Mouse (Mus musculus) induced T-regulatory cell, adult 2 months (primary cell): Measurements from ENCODE around the gene Cops6.

Experiments used
- DNase-seq: peaks from one replicate; pipeline ENCODE4 v3.0.0-alpha.2; 2012; ENCODE audit warnings: low read depth

The Cops6 gene

DNA sequence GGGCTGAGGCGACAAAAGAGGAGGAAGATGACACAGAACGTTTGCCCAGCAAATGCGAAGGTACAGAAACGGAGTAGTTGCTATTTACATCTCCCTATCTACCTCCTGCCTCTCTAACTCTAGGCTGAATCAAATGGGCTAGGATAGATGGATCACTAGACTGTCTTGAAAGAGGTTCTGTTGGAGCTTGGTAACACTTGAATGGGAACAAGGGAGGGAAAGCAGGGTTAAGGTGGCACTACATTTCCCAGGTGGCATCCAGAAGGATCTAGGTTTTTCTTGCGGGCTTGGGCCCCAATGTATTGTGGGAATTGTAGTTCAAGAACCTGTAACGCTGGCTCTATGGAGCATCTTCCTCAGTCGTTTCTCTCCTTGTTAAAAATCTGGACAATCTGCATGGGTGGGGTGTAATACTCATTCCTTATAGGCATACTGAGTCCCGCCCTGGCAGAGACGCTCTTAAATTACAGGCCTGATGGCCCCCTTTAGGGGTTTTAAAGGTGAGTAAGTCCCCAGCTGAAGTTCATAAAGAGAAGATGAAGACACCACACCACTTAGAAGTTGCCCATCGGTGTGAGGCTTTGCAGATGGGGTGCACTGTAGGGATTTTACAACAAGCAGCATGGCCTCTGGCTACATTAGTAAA lies 26.9 kb downstream of the Cops6 start:
- peak; percentile 90 for DNase-seq

DNA sequence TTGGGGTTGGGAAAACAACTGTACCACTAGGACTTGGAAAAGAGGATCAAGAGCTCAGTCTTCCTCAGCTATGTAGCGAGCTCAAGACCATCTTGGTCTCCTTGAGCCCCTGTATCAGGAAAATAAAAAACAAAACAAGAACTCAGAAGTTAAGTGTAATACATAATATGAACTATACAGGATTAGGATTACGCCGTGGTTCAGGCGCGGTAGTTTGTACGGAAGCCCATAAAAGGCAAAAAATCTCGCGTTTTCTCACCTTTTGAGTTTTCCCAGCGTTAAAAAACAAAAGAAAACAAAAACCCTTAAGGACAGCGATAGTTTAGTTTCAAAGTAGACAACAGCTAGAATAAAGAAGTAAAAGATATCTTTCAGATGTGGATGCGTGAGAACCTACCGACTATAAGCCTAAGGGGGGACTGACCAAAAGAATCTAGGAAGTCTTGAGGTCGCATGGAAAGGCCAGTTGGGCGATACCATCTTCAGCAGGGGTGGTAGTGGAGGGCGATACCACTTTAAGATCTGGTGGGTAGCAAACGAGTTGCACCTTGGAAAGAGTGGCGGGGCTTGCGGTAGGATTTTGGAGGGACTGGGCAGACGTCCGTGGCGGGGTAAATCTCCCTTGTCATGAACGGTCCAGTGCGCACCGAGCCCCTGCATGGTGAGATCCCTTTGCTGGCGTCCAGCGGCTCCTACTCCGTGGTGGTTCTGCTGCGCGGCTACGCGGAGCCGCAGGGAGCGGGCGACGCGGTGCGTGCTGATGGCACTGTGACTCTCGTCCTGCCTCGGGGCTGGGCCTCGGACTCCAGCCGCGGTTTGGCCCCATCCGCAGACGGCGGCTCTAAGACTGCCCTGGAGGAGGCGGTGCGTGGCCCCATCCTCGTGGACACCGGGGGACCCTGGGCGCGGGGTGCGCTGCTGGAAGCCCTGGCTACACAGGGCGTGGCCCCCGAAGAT lies 33.2 kb downstream of the Cops6 start, which contains the start of gene Mblac1:
Mblac1 (plus strand) TSS at position 544 of the 957 bp plus-strand sequence.
- DNase-seq = peak; percentile 88

DNA sequence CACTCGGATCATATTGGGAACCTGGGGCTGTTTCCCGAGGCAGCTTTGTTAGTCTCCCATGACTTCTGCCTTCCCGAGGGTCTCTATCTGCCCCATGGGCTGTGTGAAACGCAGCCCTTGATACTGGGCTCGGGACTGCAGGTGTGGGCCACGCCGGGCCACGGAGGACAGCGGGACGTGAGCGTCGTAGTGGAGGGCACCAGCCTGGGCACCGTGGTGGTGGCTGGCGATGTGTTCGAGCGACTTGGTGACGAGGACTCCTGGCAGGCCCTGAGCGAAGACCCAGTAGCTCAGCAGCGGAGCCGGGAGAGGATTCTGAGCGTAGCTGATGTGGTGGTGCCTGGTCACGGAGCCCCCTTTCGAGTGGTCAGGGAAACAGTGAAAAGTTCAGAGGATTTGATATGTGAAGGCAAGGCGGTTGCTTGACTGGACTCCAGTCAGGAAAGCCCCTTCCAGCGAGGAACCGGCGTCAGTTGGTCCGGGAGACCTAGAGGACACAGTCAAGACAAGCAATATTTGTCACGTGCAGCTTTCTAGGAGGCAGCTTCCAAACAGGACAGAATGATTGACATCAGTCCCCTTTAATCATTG lies 34.0 kb downstream of the Cops6 start:
- peak; percentile 26 for DNase-seq

DNA sequence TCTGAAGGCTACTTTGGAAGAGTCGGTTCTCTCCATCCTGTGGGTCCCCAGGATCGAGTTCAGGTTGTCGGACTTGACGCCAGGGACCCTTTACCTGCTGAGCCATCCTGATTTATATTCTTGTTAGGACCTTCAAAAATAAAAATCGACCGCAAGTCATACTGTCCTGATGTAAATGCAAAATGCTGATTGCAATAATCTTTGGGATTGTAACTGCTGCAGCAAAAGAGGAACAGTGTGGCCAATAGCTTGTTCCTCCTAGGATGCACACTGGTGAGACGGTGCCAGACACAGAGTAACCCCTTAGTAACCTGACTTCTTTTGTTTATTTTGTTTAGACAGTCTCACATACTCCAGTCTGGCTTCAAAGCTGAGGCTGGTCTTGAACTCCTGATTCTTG lies 34.6 kb downstream of the Cops6 start:
- DNase-seq = no peak

DNA sequence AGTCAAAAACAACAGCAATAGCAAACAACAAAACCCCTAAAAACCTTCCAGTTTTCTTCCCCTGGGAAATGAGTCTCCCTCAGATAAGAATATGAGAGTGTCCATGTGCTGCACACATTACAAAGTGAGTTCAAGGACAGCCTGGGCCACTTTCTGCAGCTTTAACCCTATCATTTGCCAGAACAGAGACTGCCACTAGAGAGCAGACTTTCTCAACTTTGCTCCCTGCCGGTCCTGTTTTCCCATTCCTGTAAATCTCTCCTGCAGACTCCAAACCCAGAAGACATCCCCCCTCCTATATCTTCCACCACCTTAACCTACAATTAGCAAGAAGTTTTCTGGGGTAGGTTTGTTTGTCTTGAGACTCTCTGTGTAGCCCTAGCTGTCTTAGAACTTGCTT lies 38.7 kb downstream of the Cops6 start:
- peak; percentile 21 for DNase-seq

DNA sequence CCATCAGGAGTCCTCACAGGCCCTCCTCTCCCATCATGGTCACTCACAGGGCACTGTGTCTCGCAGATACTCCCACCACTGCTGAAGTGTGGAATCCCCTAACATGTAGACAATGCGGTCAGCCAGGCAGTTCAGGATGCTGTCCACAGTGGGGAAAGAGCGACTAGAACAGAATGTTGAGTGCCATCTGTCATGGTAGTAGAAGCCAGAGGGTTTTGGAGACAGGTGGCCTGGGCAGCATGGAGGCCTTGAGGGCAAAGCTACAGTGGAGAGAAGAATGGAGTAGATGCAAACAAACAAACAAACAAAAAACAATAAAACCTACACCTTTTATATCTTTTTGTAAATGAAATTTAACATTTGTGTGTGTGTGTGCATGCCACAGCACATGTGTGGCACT lies 41.2 kb downstream of the Cops6 start:
- no peak for DNase-seq

DNA sequence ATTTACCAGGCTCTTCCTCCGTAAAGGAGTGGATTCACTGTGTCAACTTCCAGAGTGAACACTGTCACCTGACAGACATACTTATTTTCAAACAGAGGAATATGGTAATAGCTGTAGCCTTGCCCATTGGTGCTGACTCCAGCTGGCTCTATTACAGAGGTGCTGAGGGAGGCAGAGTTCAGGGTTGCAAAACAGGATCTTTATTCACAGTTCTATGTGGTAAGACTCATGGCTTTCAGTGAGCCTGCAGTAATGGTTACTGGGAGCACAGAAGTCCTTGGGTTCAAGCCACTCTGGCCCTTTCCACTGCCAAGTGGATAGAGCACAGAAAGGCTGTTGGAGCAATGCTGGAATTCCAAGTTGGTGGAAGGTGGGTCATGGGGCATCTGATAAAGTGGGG lies 46.4 kb downstream of the Cops6 start:
- DNase-seq = no peak

DNA sequence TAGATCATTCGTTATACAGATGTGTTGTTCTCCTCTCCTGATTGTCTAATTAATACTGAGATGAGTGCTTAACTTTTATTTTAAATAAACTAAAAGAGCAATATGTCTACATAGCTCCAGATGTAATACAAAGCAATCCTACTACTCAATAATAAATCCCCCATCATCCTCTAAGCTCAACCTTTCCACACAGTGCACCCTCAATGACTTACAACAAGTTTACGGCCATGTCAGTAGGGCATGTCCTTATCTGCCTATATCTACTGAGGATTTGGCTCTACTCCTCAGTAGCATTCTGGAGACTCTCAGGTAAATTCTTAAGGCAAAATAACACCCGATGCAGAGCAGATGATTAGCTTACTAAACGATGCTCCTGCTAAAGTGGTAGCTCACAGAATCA lies 47.0 kb downstream of the Cops6 start:
- no peak for DNase-seq
